Mouse (Mus musculus) cortical plate, adult 2 months (tissue): ENCODE data around the gene Syngr1. TPM values are rescaled to one million over a fixed set of nuclear protein-coding genes. Genes with fewer than 3 reads are reported as not detected.

Source experiments
- H3K27ac ChIP-seq: fragments of 200-500 bp; 2 replicates; pipeline ENCODE4 v1.5.1; 2012; ENCODE audit warnings: low read length, control low read depth, inconsistent platforms; ENCODE audit not compliant: insufficient read depth
- H3K4me1 ChIP-seq: fragments of 200-500 bp; 2 replicates; pipeline ENCODE4 v1.6.1; 2011; ENCODE audit warnings: low read length; ENCODE audit not compliant: control insufficient read depth, insufficient read depth
- H3K4me3 ChIP-seq: fragments of 200-500 bp; 2 replicates; pipeline ENCODE4 v1.5.1; 2011; ENCODE audit warnings: mild to moderate bottlenecking, low read length, control low read depth; ENCODE audit not compliant: insufficient read depth
- CTCF ChIP-seq: fragments of 200-500 bp; IDR thresholded peaks from 2 replicates; pipeline ENCODE4 v1.5.1; 2011; ENCODE audit warnings: mild to moderate bottlenecking, control low read depth, low read length; ENCODE audit not compliant: insufficient read depth; ENCODE audit errors: extremely low read depth
- POLR2A ChIP-seq: fragments of 200-500 bp; IDR thresholded peaks from 2 replicates; pipeline ENCODE4 v1.6.1; 2011; ENCODE audit warnings: mild to moderate bottlenecking, low read length, control low read depth; ENCODE audit not compliant: insufficient read depth; ENCODE audit errors: extremely low read depth
- polyA plus RNA-seq: library from polyadenylated mRNA; depleted of rRNA; stranded (reverse); fragments of >200 nt; gene quantifications from 2 replicates; pipeline ENCODE4 v1.2.3, GENCODE M21; 2012

Syngr1 gene
- polyA plus RNA-seq, 1 experiment: 372 TPM

DNA sequence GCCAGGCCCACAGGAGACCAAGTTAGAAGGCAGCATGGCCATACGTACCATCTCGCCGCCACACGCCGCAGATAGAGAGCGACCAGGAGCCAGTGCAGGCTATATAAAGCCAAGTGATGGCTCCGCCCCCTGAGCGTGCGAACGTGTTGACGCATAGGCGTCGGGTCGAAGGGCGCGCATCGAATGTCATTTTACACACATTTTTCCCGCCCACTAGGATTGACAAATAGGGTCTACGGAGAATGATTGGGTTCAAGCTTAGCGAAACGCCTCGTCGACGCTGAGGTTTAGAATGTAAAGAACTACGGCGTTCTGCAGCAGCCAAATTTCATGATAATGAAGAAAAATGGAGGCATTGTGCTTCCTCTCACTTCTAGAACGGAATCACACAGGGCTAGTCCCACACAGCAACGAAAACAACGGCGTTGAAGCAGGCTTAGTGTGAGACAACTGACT lies 7.8 kb upstream of the Syngr1 start:
- Histone ChIP-seq H3K4me3 (peak overlapping the region; percentile 82), H3K4me1 (peaks cover 7% of the 10 kb centered on the region; the same call in 1 of the 2 replicates), H3K27ac (peak overlapping the region; percentile 86)
- peak; percentile 100 for TF ChIP-seq POLR2A
- no peak for TF ChIP-seq CTCF

DNA sequence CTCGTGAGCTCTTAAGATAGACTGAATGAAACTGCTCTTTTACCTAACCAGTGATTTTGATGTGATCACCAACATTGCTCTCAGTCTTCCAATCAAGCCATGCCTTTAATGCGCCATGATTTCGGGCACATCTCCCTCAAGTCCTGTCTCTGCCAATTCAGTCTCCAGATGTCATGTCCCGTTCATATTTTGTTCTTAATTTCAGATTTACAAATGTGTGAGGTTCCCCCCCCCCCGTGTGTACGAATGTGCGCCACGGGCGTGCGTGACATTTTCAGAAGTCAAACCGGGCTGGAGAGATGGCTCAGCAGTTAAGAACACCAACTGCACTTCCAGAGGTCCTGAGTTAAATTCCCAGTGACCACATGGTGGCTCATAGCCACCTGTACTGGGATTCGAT lies 7.4 kb upstream of the Syngr1 start:
- Histone ChIP-seq H3K4me1 (peaks cover 7% of the 10 kb centered on the region; the same call in 1 of the 2 replicates), H3K4me3 (peak overlapping the region; percentile 82), H3K27ac (peak overlapping the region; percentile 86)
- TF ChIP-seq POLR2A: no peak
- no peak for TF ChIP-seq CTCF

DNA sequence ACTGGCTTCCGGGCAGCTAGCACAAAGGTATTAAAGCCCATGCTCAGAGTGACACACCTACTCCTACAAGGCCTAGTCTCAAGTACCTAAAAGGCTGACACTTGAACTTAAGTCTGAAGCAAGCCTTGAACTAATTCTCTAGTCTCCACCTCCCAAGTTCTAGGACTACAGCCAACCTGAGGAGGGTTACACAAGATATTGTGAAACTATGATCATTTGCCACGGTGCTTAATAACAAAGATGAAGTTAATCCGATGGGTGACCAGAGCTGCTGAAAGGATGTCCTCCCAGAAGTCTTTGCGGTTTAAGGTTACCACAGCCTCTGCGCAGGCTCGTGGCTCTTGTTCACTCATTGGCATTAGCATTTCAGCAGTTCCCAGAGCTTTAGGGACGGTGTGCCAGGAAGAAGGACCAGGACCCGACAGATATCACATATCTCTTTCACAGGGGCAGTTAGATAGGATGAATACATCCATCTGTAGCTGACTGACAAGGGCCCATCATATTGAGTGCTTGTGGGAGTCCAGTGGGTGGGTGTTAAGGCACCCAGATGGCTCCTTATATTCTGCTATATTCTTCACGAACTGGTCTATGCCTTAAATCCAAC lies 3.6 kb upstream of the Syngr1 start:
- Histone ChIP-seq H3K4me1 (no peaks in the 10 kb centered on the region), H3K4me3 (no peak overlapping the region), H3K27ac (no peak overlapping the region)
- no peak for TF ChIP-seq CTCF
- TF ChIP-seq POLR2A: no peak

DNA sequence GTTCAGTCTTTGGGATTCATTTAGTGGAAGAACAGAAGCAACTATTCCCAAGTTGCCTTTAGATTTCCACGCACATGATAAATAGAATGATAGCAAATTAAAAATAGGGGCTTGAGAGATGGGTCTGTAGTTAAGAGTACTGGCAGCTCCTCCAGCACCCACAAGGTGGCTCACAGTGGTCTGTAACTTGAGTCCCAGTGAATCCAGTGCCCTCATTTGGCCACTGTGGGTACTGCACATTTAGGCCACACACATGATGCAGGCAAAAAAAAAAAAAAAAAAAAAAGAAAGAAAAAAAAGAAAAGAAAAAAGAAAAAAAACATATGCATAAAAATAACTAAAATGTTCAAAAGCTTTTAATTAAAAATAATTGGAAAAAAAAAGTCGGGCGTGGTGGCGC lies 2.5 kb upstream of the Syngr1 start:
- no peak overlapping the region for H3K4me3 ChIP-seq
- no peak overlapping the region for H3K27ac ChIP-seq
- H3K4me1 ChIP-seq: no peaks in the 10 kb centered on the region
- TF ChIP-seq CTCF (peak; percentile 98), POLR2A (no peak)

DNA sequence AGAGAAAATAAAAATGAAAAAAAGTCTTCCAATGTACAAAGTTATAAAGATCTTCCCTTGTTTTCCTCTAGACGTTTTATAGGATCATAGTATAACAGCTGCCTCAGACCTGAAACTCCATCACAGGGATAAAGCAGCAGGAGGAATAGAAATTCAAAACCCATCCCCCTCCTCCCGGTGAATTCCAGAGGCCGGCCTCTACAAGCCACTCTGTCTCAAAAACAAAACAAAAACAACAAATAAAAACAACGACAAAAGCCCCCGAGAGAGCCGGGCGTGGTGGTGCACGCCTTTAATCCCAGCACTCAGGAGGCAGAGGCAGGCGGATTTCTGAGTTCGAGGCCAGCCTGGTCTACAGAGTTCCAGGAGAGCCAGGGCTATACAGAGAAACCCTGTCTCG lies 979 bp upstream of the Syngr1 start:
- TF ChIP-seq POLR2A (no peak), CTCF (no peak)
- Histone ChIP-seq H3K4me3 (no peak overlapping the region; the same call in 1 of the 2 replicates), H3K27ac (no peak overlapping the region), H3K4me1 (no peaks in the 10 kb centered on the region)

DNA sequence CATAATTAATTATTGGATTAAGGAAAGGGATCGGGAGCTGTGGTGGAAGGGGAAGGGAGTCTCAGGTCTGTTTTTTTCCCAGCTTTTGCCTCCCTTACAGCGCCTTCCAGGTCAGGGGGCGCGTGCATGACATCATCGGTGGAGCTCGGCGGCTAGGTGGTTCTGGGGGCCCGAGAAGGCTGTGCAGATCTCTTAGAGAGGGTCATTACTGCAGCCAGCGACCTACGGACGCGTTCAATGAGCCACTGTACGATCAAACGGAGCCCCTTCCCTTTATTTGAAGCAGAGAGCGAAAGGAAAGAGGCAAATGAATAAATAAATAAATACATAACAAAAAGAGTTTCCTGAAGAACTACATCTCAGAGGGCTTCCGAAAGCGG lies 403 bp upstream of the Syngr1 start:
- peak overlapping the region; percentile 98 for H3K4me3 ChIP-seq
- H3K27ac ChIP-seq: peak overlapping the region; percentile 85
- no peaks in the 10 kb centered on the region; the same call in 1 of the 2 replicates for H3K4me1 ChIP-seq
- no peak for TF ChIP-seq CTCF
- no peak for TF ChIP-seq POLR2A

DNA sequence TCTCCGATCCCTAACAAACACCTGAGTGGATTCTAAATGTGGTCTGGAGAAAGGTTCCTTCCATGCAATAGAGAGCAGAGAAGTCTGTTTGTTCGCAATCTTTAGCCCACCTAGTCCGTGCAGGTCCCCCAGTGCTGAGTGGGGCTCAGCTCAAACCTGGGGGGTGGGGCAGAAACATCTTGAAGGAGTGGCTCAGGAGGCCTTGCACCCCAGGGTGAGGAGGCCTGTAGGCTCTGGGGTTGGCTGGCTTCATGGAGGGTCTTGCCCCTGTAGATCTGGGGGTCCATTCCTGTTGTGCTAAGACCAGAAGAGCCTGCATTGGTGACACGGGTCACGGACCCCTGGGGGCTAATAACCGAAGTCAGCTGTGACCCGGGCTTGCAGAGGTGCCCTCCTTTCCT lies 907 bp downstream of the Syngr1 start:
- TF ChIP-seq POLR2A (0 out of 2 replicates have a peak, but pooled peaks have one; percentile 3), CTCF (no peak)
- Histone ChIP-seq H3K4me1 (peaks cover 6% of the 10 kb centered on the region), H3K4me3 (peak overlapping the region; percentile 98), H3K27ac (peak overlapping the region; percentile 97)

DNA sequence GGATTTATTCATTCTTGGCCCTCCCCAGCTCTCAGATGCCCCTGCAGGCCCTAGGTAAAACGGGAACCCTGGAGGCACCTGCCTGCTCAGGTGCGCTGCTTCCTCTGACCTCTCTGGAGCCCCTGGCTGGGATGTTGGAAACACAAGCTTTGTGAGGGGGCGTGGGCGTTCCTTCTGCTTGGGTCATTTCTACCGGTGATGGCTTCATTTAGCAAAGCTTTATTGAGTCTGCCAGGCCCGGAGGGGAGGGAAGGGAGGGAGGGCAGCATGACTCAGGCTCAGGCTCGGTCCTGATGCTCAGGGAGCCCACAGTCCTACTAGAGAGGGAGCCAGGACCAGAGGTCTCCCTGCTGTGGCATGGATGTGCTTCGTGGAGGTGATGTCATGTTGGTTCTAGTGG lies 1.5 kb downstream of the Syngr1 start:
- TF ChIP-seq POLR2A (no peak), CTCF (no peak)
- peak overlapping the region; percentile 97; the same call in 1 of the 2 replicates for H3K27ac ChIP-seq
- peaks cover 7% of the 10 kb centered on the region for H3K4me1 ChIP-seq
- H3K4me3 ChIP-seq: peak overlapping the region; percentile 98

DNA sequence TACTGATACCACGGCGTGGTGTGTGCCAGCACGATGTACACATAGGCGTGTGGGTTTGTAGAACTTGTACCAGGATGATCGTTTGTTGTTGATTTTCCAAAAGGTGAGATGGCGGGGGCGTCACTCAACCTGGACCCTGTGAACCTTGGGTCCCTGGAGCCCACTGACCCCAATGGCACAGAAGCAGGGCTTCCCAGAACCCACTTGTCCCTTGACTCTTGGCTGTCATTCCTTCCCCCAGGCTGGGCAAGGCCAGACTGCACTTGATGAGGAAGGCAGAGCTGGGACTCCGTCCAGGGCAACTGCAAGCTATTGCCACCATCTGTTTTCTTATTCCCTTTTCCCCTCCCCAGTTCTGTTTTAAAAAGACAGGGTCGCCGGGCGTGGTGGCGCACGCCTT lies 3.1 kb downstream of the Syngr1 start:
- no peak overlapping the region for H3K27ac ChIP-seq

DNA sequence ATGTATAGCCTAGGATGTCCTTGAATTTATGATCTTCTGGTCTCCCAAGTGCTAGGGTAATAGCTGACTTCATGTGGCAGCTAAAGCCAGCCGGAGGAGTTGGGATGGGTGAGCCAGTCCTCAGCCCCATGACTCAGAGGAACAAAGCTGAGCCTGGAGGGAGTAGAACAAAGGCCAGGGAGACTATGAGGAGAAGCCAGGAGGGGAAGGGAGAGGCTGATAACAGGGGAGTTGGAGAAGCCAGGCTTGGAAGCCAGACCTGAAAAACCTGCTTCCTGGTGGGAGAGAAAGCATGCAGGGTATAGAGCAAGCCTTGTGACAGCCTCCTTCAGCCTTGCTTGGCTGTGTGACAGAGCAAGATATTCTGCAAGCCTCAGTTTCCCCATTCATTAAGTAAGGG lies 4.5 kb downstream of the Syngr1 start:
- H3K27ac ChIP-seq: no peak overlapping the region
- no peak overlapping the region for H3K4me3 ChIP-seq
- peaks cover 15% of the 10 kb centered on the region for H3K4me1 ChIP-seq
- TF ChIP-seq POLR2A: no peak
- no peak for TF ChIP-seq CTCF

More for the DNA sequence above, 3.1 kb downstream of the Syngr1 start:
- Histone ChIP-seq H3K4me3 (no peak overlapping the region), H3K4me1 (peaks cover 9% of the 10 kb centered on the region)
- TF ChIP-seq POLR2A (no peak), CTCF (no peak)

DNA sequence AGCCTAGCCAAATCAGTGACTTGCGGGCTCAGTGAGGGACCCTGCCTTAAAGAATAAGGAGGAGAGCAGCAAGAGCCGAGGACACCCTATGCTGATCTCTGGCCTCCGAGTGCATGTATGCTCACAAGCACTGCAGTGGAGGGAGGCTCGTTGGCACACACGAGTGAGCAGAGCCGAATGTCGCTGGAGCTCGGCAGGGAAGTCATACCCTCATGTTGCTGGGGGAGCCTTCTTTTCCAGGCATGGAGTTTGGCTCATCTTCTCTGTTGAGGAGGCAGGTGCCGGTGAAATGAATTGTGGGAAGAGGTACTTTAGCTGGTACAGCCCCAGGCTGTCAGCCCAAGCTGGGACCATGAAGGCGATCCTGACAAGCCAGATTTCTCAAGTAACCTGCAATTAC lies 5.3 kb downstream of the Syngr1 start:
- Histone ChIP-seq H3K4me3 (no peak overlapping the region), H3K27ac (peak overlapping the region; percentile 55; the same call in 1 of the 2 replicates), H3K4me1 (peaks cover 16% of the 10 kb centered on the region)
- TF ChIP-seq CTCF (no peak), POLR2A (no peak)
